Mouse (Mus musculus): ENCODE data around the gene Tbxas1. TPM values are rescaled to one million over a fixed set of nuclear protein-coding genes. Genes with fewer than 3 reads are reported as not detected.

The Tbxas1 gene
- total RNA-seq, 2 experiments from 2014 or later, result 0.92 to 1.9 TPM

- DNase-seq, result no peak
Observed at GRCm38 (mm10) chr6:38961427-38962033, 86.3 kb downstream of the Tbxas1 start.

GRCm38 (mm10) chr6:38966839-38967238 is 91.6 kb downstream of the Tbxas1 start:
- no peak for DNase-seq

- DNase-seq, result no peak
Observed at GRCm38 (mm10) chr6:38967288-38967687, 92.1 kb downstream of the Tbxas1 start.

- DNase-seq, result no peak
Observed at GRCm38 (mm10) chr6:38967988-38968387, 92.8 kb downstream of the Tbxas1 start.

- DNase-seq, result no peak
Observed at GRCm38 (mm10) chr6:38969944-38970740, 94.9 kb downstream of the Tbxas1 start.

GRCm38 (mm10) chr6:38970759-38971158 is 95.6 kb downstream of the Tbxas1 start:
- DNase-seq, result no peak

- no peak for DNase-seq
Observed at GRCm38 (mm10) chr6:38972826-38973225, 97.6 kb downstream of the Tbxas1 start.

- no peak for DNase-seq
Observed at GRCm38 (mm10) chr6:38973441-38974161, 98.4 kb downstream of the Tbxas1 start.

GRCm38 (mm10) chr6:38974162-38974525 is 98.9 kb downstream of the Tbxas1 start:
- no peak for DNase-seq

GRCm38 (mm10) chr6:38974536-38975268 is 99.5 kb downstream of the Tbxas1 start:
- no peak for DNase-seq

GRCm38 (mm10) chr6:38975866-38976265 is 100.7 kb downstream of the Tbxas1 start:
- no peak for DNase-seq

- no peak for DNase-seq
Observed at GRCm38 (mm10) chr6:38976355-38976754, 101.2 kb downstream of the Tbxas1 start.

- no peak for DNase-seq
Observed at GRCm38 (mm10) chr6:38980921-38981715, 105.9 kb downstream of the Tbxas1 start.

GRCm38 (mm10) chr6:38982071-38982470 is 106.9 kb downstream of the Tbxas1 start:
- DNase-seq, result no peak

GRCm38 (mm10) chr6:38982656-38983055 is 107.5 kb downstream of the Tbxas1 start:
- no peak for DNase-seq

GRCm38 (mm10) chr6:38983060-38983459 is 107.9 kb downstream of the Tbxas1 start:
- DNase-seq, result no peak

- DNase-seq, result no peak
Observed at GRCm38 (mm10) chr6:38984626-38985025, 109.4 kb downstream of the Tbxas1 start.

- DNase-seq, result no peak
Observed at GRCm38 (mm10) chr6:38986641-38987040, 111.4 kb downstream of the Tbxas1 start.

GRCm38 (mm10) chr6:38992016-38992415 is 116.8 kb downstream of the Tbxas1 start:
- DNase-seq, result no peak

- no peak for DNase-seq
Observed at GRCm38 (mm10) chr6:38995774-38996173, 120.6 kb downstream of the Tbxas1 start.

- DNase-seq, result no peak
Observed at GRCm38 (mm10) chr6:38997838-38998237, 122.6 kb downstream of the Tbxas1 start.

- DNase-seq, result no peak
Observed at GRCm38 (mm10) chr6:39003126-39003525, 127.9 kb downstream of the Tbxas1 start.

All from gastrocnemius, postnatal 10 days (tissue).